Mouse (Mus musculus): ENCODE measurements at regions not wholly inside any gene's neighbourhood (a gene's known extent, or its start where the extent isn't known, plus 50 kb on each side); places are given as distances from the start of the nearest gene placed in this dataset.

- no peak for TF ChIP-seq MAFK (IDR thresholded peaks at IDR 0.05; ENCODE audit: insufficient read depth, low read depth, low read length)
- TF ChIP-seq ZC3H11A (IDR thresholded peaks at IDR 0.05; ENCODE audit: borderline replicate concordance, low read depth, low read length): no peak
- no peak for TF ChIP-seq CHD2 (IDR thresholded peaks at IDR 0.05; ENCODE audit: low read depth, low read length)
- TF ChIP-seq HCFC1 (IDR thresholded peaks at IDR 0.05; ENCODE audit: borderline replicate concordance, insufficient read depth, low read length): no peak
- no peak for TF ChIP-seq ZNF384 (IDR thresholded peaks at IDR 0.05; ENCODE audit: low read depth, low read length)
Measured at GRCm38 (mm10) chr8:25438021-25438620, 614.0 kb upstream of the Adam5 start.

All from ES-E14 (cell line).